Mouse (Mus musculus) lung, postnatal 36 days (tissue): ENCODE data around the gene Col5a1.

Source experiments
- DNase-seq: peaks from one replicate; pipeline ENCODE4 v3.0.0; 2022; ENCODE audit warnings: mixed read lengths

Col5a1 gene

GRCm38 (mm10) chr2:27886608-27887460, 609 bp downstream of the Col5a1 start:
- DNase-seq = peak; percentile 63

GRCm38 (mm10) chr2:27887461-27888264, 1.4 kb downstream of the Col5a1 start:
- DNase-seq = no peak

- DNase-seq = peak; percentile 54
Measured at GRCm38 (mm10) chr2:27888603-27889545, 2.6 kb downstream of the Col5a1 start.

- no peak for DNase-seq
Measured at GRCm38 (mm10) chr2:27891922-27892541, 5.8 kb downstream of the Col5a1 start.

GRCm38 (mm10) chr2:27893015-27893414, 6.8 kb downstream of the Col5a1 start:
- DNase-seq = no peak

- no peak for DNase-seq
Measured at GRCm38 (mm10) chr2:27894986-27895385, 8.8 kb downstream of the Col5a1 start.

- DNase-seq = no peak
Measured at GRCm38 (mm10) chr2:27895648-27896047, 9.4 kb downstream of the Col5a1 start.

- DNase-seq = peak; percentile 74
Measured at GRCm38 (mm10) chr2:27897161-27897560, 10.9 kb downstream of the Col5a1 start.

GRCm38 (mm10) chr2:27899894-27900293, 13.7 kb downstream of the Col5a1 start:
- peak; percentile 78 for DNase-seq

GRCm38 (mm10) chr2:27901076-27901475, 14.9 kb downstream of the Col5a1 start:
- no peak for DNase-seq

GRCm38 (mm10) chr2:27901525-27902245, 15.5 kb downstream of the Col5a1 start:
- DNase-seq = no peak

GRCm38 (mm10) chr2:27902318-27902717, 16.1 kb downstream of the Col5a1 start:
- DNase-seq = no peak

- DNase-seq = no peak
Measured at GRCm38 (mm10) chr2:27905411-27905810, 19.2 kb downstream of the Col5a1 start.

- DNase-seq = no peak
Measured at GRCm38 (mm10) chr2:27910501-27910900, 24.3 kb downstream of the Col5a1 start.

GRCm38 (mm10) chr2:27912546-27913275, 26.5 kb downstream of the Col5a1 start:
- DNase-seq = peak; percentile 59

- peak; percentile 58 for DNase-seq
Measured at GRCm38 (mm10) chr2:27915726-27916125, 29.5 kb downstream of the Col5a1 start.

- DNase-seq = no peak
Measured at GRCm38 (mm10) chr2:27916316-27916715, 30.1 kb downstream of the Col5a1 start.

GRCm38 (mm10) chr2:27917177-27917576, 31.0 kb downstream of the Col5a1 start:
- no peak for DNase-seq

GRCm38 (mm10) chr2:27918106-27918505, 31.9 kb downstream of the Col5a1 start:
- no peak for DNase-seq

- no peak for DNase-seq
Measured at GRCm38 (mm10) chr2:27919309-27919850, 33.2 kb downstream of the Col5a1 start.
